Mouse (Mus musculus): ENCODE measurements at regions not wholly inside any gene's neighbourhood (a gene's known extent, or its start where the extent isn't known, plus 50 kb on each side); places are given as distances from the start of the nearest gene placed in this dataset.

GRCm38 (mm10) chr8:113542082-113542481 is 93.3 kb upstream of the Mon1b start:
- Histone ChIP-seq H3K9me3 (replicated peaks; ENCODE audit: low read length) (peaks cover 61% of the 10 kb centered on the region), H3K9ac (ENCODE audit: insufficient read depth, low read depth) (no peak overlapping the region), H3K27me3 (replicated peaks) (no peaks in the 10 kb centered on the region), H3K36me3 (replicated peaks in 1 of 2; ENCODE audit: control insufficient read depth in 1 of 2, insufficient read depth in 1 of 2, low read length in 1 of 2) (no peaks in the 10 kb centered on the region), H3K79me2 (replicated peaks; ENCODE audit: control insufficient read depth, extremely low read depth, insufficient read depth, poor library complexity, severe bottlenecking) (no peaks in the 10 kb centered on the region), H3K27ac (ENCODE audit: insufficient read depth, low read depth) (no peak overlapping the region), H3K4me1 (ENCODE audit: control insufficient read depth in 1 of 2, insufficient read depth in 2 of 2) (no peaks in the 10 kb centered on the region), H3K4me3 (replicated peaks in 1 of 3; ENCODE audit: low read depth in 2 of 3, low read length in 2 of 3, poor library complexity in 1 of 3) (no peak overlapping the region), H3K4me2 (ENCODE audit: insufficient read depth, low read depth, poor library complexity, severe bottlenecking) (no peak overlapping the region)
- in situ Hi-C loops (cut with MboI; ENCODE audit: low pct_ligation_motif_present, low pct_unique_long_range_greater_than_20kb, low sequenced_read_pairs), result no loop called here
- TF ChIP-seq BHLHE40 (IDR thresholded peaks at IDR 0.05; ENCODE audit: low read depth, low read length) (no peak), MYC (IDR thresholded peaks at IDR 0.05; ENCODE audit: low read depth, low read length) (no peak), IRF4 (IDR thresholded peaks at IDR 0.05; ENCODE audit: low read depth, low read length) (no peak), NRF1 (IDR thresholded peaks at IDR 0.05; ENCODE audit: low read depth, low read length) (no peak), PAX5 (IDR thresholded peaks at IDR 0.05; ENCODE audit: low read length) (no peak), TBP (conservative IDR thresholded peaks at IDR 0.05; ENCODE audit: low read depth, low read length) (no peak), NELFE (IDR thresholded peaks at IDR 0.05; ENCODE audit: low read depth, low read length) (no peak), MAFK (IDR thresholded peaks at IDR 0.05; ENCODE audit: insufficient replicate concordance, low read length) (no peak), KAT2A (IDR thresholded peaks at IDR 0.05; ENCODE audit: insufficient replicate concordance, low read length) (no peak), TCF12 (IDR thresholded peaks at IDR 0.05; ENCODE audit: low read depth, low read length) (no peak)
- DNase-seq (ENCODE audit: extremely low read depth), result no peak
- dilution Hi-C loops (cut with MboI; ENCODE audit: extremely low pct_ligation_motif_present, extremely low pct_unique_long_range_greater_than_20kb, low sequenced_read_pairs), result no loop called here

GRCm38 (mm10) chr8:113542713-113543112 is 92.7 kb upstream of the Mon1b start:
- Histone ChIP-seq H3K36me3 (replicated peaks in 1 of 2; ENCODE audit: control insufficient read depth in 1 of 2, insufficient read depth in 1 of 2, low read length in 1 of 2) (no peaks in the 10 kb centered on the region), H3K4me2 (ENCODE audit: insufficient read depth, low read depth, poor library complexity, severe bottlenecking) (no peak overlapping the region), H3K79me2 (replicated peaks; ENCODE audit: control insufficient read depth, extremely low read depth, insufficient read depth, poor library complexity, severe bottlenecking) (no peaks in the 10 kb centered on the region), H3K9ac (ENCODE audit: insufficient read depth, low read depth) (no peak overlapping the region), H3K27ac (ENCODE audit: insufficient read depth, low read depth) (no peak overlapping the region), H3K4me1 (ENCODE audit: control insufficient read depth in 1 of 2, insufficient read depth in 2 of 2) (no peaks in the 10 kb centered on the region), H3K27me3 (replicated peaks) (no peaks in the 10 kb centered on the region), H3K9me3 (replicated peaks; ENCODE audit: low read length) (peaks cover 59% of the 10 kb centered on the region), H3K4me3 (replicated peaks in 1 of 3; ENCODE audit: low read depth in 2 of 3, low read length in 2 of 3, poor library complexity in 1 of 3) (no peak overlapping the region)
- DNase-seq (ENCODE audit: extremely low read depth), result no peak
- dilution Hi-C loops (cut with MboI; ENCODE audit: extremely low pct_ligation_motif_present, extremely low pct_unique_long_range_greater_than_20kb, low sequenced_read_pairs), result no loop called here
- in situ Hi-C loops (cut with MboI; ENCODE audit: low pct_ligation_motif_present, low pct_unique_long_range_greater_than_20kb, low sequenced_read_pairs), result no loop called here
- TF ChIP-seq UBTF (IDR thresholded peaks at IDR 0.05; ENCODE audit: low read depth, low read length) (no peak), POLR2A (IDR thresholded peaks at IDR 0.05; ENCODE audit: low read depth, low read length) (no peak), ELF1 (IDR thresholded peaks at IDR 0.05; ENCODE audit: low read depth, low read length) (no peak)

GRCm38 (mm10) chr8:113549200-113549599 is 86.2 kb upstream of the Mon1b start:
- TF ChIP-seq RCOR1 (conservative IDR thresholded peaks at IDR 0.05; ENCODE audit: low read depth, low read length) (no peak), EP300 (IDR thresholded peaks at IDR 0.05; ENCODE audit: low read length) (no peak), CHD2 (IDR thresholded peaks at IDR 0.05; ENCODE audit: low read length) (no peak), PAX5 (IDR thresholded peaks at IDR 0.05; ENCODE audit: low read length) (no peak), MYC (IDR thresholded peaks at IDR 0.05; ENCODE audit: low read depth, low read length) (no peak), USF1 (IDR thresholded peaks at IDR 0.05; ENCODE audit: low read depth, low read length) (no peak), BHLHE40 (IDR thresholded peaks at IDR 0.05; ENCODE audit: low read depth, low read length) (no peak), CTCF (conservative IDR thresholded peaks at IDR 0.05 in 1 of 2, IDR thresholded peaks at IDR 0.05 in 1 of 2; ENCODE audit: low read depth in 2 of 2, low read length in 2 of 2) (no peak), MEF2A (IDR thresholded peaks at IDR 0.05; ENCODE audit: borderline replicate concordance, low read depth, low read length) (no peak), SIN3A (IDR thresholded peaks at IDR 0.05; ENCODE audit: low read length) (no peak), TBP (conservative IDR thresholded peaks at IDR 0.05; ENCODE audit: low read depth, low read length) (no peak), ZNF384 (IDR thresholded peaks at IDR 0.05; ENCODE audit: low read depth, low read length) (no peak), NRF1 (IDR thresholded peaks at IDR 0.05; ENCODE audit: low read depth, low read length) (no peak), MXI1 (IDR thresholded peaks at IDR 0.05; ENCODE audit: low read depth, low read length) (no peak)
- DNase-seq (ENCODE audit: extremely low read depth), result no peak
- no peak overlapping the region for H3K9ac ChIP-seq (ENCODE audit: insufficient read depth, low read depth)
- H3K36me3 ChIP-seq (replicated peaks in 1 of 2; ENCODE audit: control insufficient read depth in 1 of 2, insufficient read depth in 1 of 2, low read length in 1 of 2), result no peaks in the 10 kb centered on the region
- H3K27me3 ChIP-seq (replicated peaks), result no peaks in the 10 kb centered on the region
- no peak overlapping the region for H3K4me3 ChIP-seq (replicated peaks in 1 of 3; ENCODE audit: low read depth in 2 of 3, low read length in 2 of 3, poor library complexity in 1 of 3)
- no peak overlapping the region for H3K4me2 ChIP-seq (ENCODE audit: insufficient read depth, low read depth, poor library complexity, severe bottlenecking)
- H3K9me3 ChIP-seq (replicated peaks; ENCODE audit: low read length), result peaks cover 64% of the 10 kb centered on the region
- in situ Hi-C loops (cut with MboI; ENCODE audit: low pct_ligation_motif_present, low pct_unique_long_range_greater_than_20kb, low sequenced_read_pairs), result no loop called here
- no peak overlapping the region for H3K27ac ChIP-seq (ENCODE audit: insufficient read depth, low read depth)
- dilution Hi-C loops (cut with MboI; ENCODE audit: extremely low pct_ligation_motif_present, extremely low pct_unique_long_range_greater_than_20kb, low sequenced_read_pairs), result no loop called here
- no peaks in the 10 kb centered on the region for H3K4me1 ChIP-seq (ENCODE audit: control insufficient read depth in 1 of 2, insufficient read depth in 2 of 2)
- H3K79me2 ChIP-seq (replicated peaks; ENCODE audit: control insufficient read depth, extremely low read depth, insufficient read depth, poor library complexity, severe bottlenecking), result no peaks in the 10 kb centered on the region

All from CH12.LX (cell line).